ENCODE assay signal across 8 mouse cellular contexts in genomic region chr17:25115664-25116432, GRCm38 (mm10). TPM values are rescaled to one million over a fixed set of nuclear protein-coding genes. Genes with fewer than 3 reads are reported as not detected.
A peak's percentile ranks its signal among the peaks of the same experiment; 100 is the strongest.
DNase-seq lines count a peak whose midpoint lies in the region; ATAC-seq and TF ChIP-seq lines count a peak whose summit lies in the region.

TSS of gene Telo2 (minus strand) at chr17:25115967.

- peaks cover 34% of the 10 kb centered on the region for H3K27me3 ChIP-seq in CH12.LX (replicated peaks)
- peaks cover 8% of the 10 kb centered on the region; the same call in 1 of the 2 replicates for H3K27me3 ChIP-seq in forebrain, embryonic 12.5 days
- no peaks in the 10 kb centered on the region for H3K27me3 ChIP-seq in heart, postnatal 0 days (ENCODE audit: control insufficient read depth, insufficient read depth, low read length)
- H3K27me3 ChIP-seq in liver, embryonic 16.5 days (ENCODE audit: control insufficient read depth, insufficient read depth, low read depth, low read length): no peaks in the 10 kb centered on the region
- 0 out of 2 replicates have a peak, but pooled peaks cover 6% of the 10 kb centered on the region for H3K27me3 ChIP-seq in neural tube, embryonic 13.5 days
- H3K27me3 ChIP-seq in testis, adult 2 months (ENCODE audit: control insufficient read depth, insufficient read depth, low read length): no peaks in the 10 kb centered on the region

- WGBS in forebrain, embryonic 12.5 days: 6% methylated on average over 40 of the region's 40 CpGs
- 7% methylated on average over 40 of the region's 40 CpGs for WGBS in heart, postnatal 0 days
- 3% methylated on average over 40 of the region's 40 CpGs for WGBS in liver, embryonic 16.5 days (ENCODE audit: insufficient replicate concordance)
- 3% methylated on average over 40 of the region's 40 CpGs for WGBS in neural tube, embryonic 13.5 days

- no peaks in the 10 kb centered on the region for H3K79me2 ChIP-seq in CH12.LX (replicated peaks; ENCODE audit: control insufficient read depth, extremely low read depth, insufficient read depth, poor library complexity, severe bottlenecking)

- H3K4me1 ChIP-seq in CH12.LX (ENCODE audit: control insufficient read depth in 1 of 2, insufficient read depth in 2 of 2): peaks cover 2 to 30% of the 10 kb centered on the region in 2 experiments; a peak in 3 of 4 replicates
- peaks cover 14% of the 10 kb centered on the region for H3K4me1 ChIP-seq in forebrain, embryonic 12.5 days
- H3K4me1 ChIP-seq in heart, postnatal 0 days (ENCODE audit: control insufficient read depth, insufficient read depth): peaks cover 19% of the 10 kb centered on the region
- peaks cover 21% of the 10 kb centered on the region for H3K4me1 ChIP-seq in liver, embryonic 16.5 days (ENCODE audit: control insufficient read depth, low read depth, low read length)
- H3K4me1 ChIP-seq in neural tube, embryonic 13.5 days (replicated peaks): peaks cover 17% of the 10 kb centered on the region
- peaks cover 10% of the 10 kb centered on the region for H3K4me1 ChIP-seq in testis, adult 2 months (ENCODE audit: control insufficient read depth, insufficient read depth, low read length)

- dilution Hi-C loops in CH12.LX (cut with MboI; ENCODE audit: extremely low pct_ligation_motif_present, extremely low pct_unique_long_range_greater_than_20kb, low sequenced_read_pairs): no loop called here

- TF ChIP-seq RAD21 in CH12.LX (IDR thresholded peaks at IDR 0.05; ENCODE audit: low read depth, low read length): no peak

- peak; percentile 97 for ATAC-seq in forebrain, embryonic 12.5 days (ENCODE audit: low FRiP score)
- ATAC-seq in heart, postnatal 0 days (ENCODE audit: insufficient read depth, low read depth): peak; percentile 94
- peak; percentile 91 for ATAC-seq in liver, embryonic 16.5 days (ENCODE audit: low read depth)
- ATAC-seq in neural tube, embryonic 13.5 days (ENCODE audit: low read depth): peak; percentile 95

- H3K4me3 ChIP-seq in CH12.LX (replicated peaks in 1 of 3; ENCODE audit: low read depth in 2 of 3, low read length in 2 of 3, poor library complexity in 1 of 3): peak within 1 kb of the TSS; percentile 72 to 79 (median 73)
- H3K4me3 ChIP-seq in forebrain, embryonic 12.5 days (replicated peaks): peak within 1 kb of the TSS; percentile 63
- H3K4me3 ChIP-seq in heart, postnatal 0 days (ENCODE audit: low read depth, low read length): peak within 1 kb of the TSS; percentile 49
- peak within 1 kb of the TSS; percentile 75 for H3K4me3 ChIP-seq in liver, embryonic 16.5 days (ENCODE audit: low read depth, low read length)
- peak within 1 kb of the TSS; percentile 63 for H3K4me3 ChIP-seq in neural tube, embryonic 13.5 days
- peak within 1 kb of the TSS; percentile 89 for H3K4me3 ChIP-seq in testis, adult 2 months (ENCODE audit: control insufficient read depth, low read depth, low read length)

- TF ChIP-seq EP300 in CH12.LX (IDR thresholded peaks at IDR 0.05; ENCODE audit: low read length): no peak
- TF ChIP-seq EP300 in heart, postnatal 0 days (IDR thresholded peaks at IDR 0.05; ENCODE audit: low read depth): no peak

- H3K36me3 ChIP-seq in CH12.LX (replicated peaks in 1 of 2; ENCODE audit: control insufficient read depth in 1 of 2, insufficient read depth in 1 of 2, low read length in 1 of 2): peaks cover 3 to 34% of the 10 kb centered on the region in 2 experiments
- peaks cover 9% of the 10 kb centered on the region for H3K36me3 ChIP-seq in forebrain, embryonic 12.5 days (replicated peaks)
- H3K36me3 ChIP-seq in heart, postnatal 0 days (replicated peaks; ENCODE audit: control insufficient read depth, insufficient read depth, low read length): 0 out of 2 replicates have a peak, but pooled peaks cover 2% of the 10 kb centered on the region
- H3K36me3 ChIP-seq in liver, embryonic 16.5 days (ENCODE audit: control insufficient read depth, insufficient read depth): no peaks in the 10 kb centered on the region
- H3K36me3 ChIP-seq in neural tube, embryonic 13.5 days: peaks cover 15% of the 10 kb centered on the region
- no peaks in the 10 kb centered on the region for H3K36me3 ChIP-seq in testis, adult 2 months (ENCODE audit: control insufficient read depth, insufficient read depth, low read length)

- in situ Hi-C loops in CH12.LX (cut with MboI; ENCODE audit: low pct_ligation_motif_present, low pct_unique_long_range_greater_than_20kb, low sequenced_read_pairs): no loop called here

- H3K9me3 ChIP-seq in CH12.LX (replicated peaks; ENCODE audit: low read length): no peaks in the 10 kb centered on the region
- H3K9me3 ChIP-seq in forebrain, embryonic 12.5 days: no peaks in the 10 kb centered on the region
- no peaks in the 10 kb centered on the region for H3K9me3 ChIP-seq in heart, postnatal 0 days (replicated peaks; ENCODE audit: control insufficient read depth, low read length)
- no peaks in the 10 kb centered on the region for H3K9me3 ChIP-seq in liver, embryonic 16.5 days (replicated peaks; ENCODE audit: control insufficient read depth, low read length)
- H3K9me3 ChIP-seq in neural tube, embryonic 13.5 days: no peaks in the 10 kb centered on the region

- TF ChIP-seq POLR2A in CH12.LX (IDR thresholded peaks at IDR 0.05; ENCODE audit: low read depth, low read length): peak; percentile 84
- TF ChIP-seq POLR2A in testis, adult 2 months (IDR thresholded peaks at IDR 0.05; ENCODE audit: control insufficient read depth, low read depth, low read length): peak; percentile 98

- peak; percentile 91 for DNase-seq in CH12.LX (ENCODE audit: extremely low read depth)
- DNase-seq in c-Kit-positive CD71-positive TER-119-negative erythroid progenitor cells, embryonic 14.5 days (ENCODE audit: low read depth): peak; percentile 90
- DNase-seq in heart, postnatal 0 days (ENCODE audit: low spot score): peak; percentile 81
- DNase-seq in kidney, postnatal 4 days: peak; percentile 97

- peak within 1 kb of the TSS; percentile 35; the same call in 1 of the 2 replicates for H3K27ac ChIP-seq in CH12.LX (ENCODE audit: insufficient read depth, low read depth)
- H3K27ac ChIP-seq in forebrain, embryonic 12.5 days: peak within 1 kb of the TSS; percentile 90
- peak within 1 kb of the TSS; percentile 88 for H3K27ac ChIP-seq in heart, postnatal 0 days (ENCODE audit: low read depth)
- H3K27ac ChIP-seq in liver, embryonic 16.5 days (ENCODE audit: low read length): peak within 1 kb of the TSS; percentile 81
- peak within 1 kb of the TSS; percentile 86 for H3K27ac ChIP-seq in neural tube, embryonic 13.5 days (replicated peaks)
- H3K27ac ChIP-seq in testis, adult 2 months (ENCODE audit: control insufficient read depth, insufficient read depth, low read depth, low read length): peak within 1 kb of the TSS; percentile 89

- H3K4me2 ChIP-seq in CH12.LX (ENCODE audit: insufficient read depth, low read depth, poor library complexity, severe bottlenecking): peak within 1 kb of the TSS; percentile 53
- H3K4me2 ChIP-seq in forebrain, embryonic 12.5 days: peak within 1 kb of the TSS; percentile 97
- peak within 1 kb of the TSS; percentile 77 for H3K4me2 ChIP-seq in heart, postnatal 0 days (ENCODE audit: low read depth, low read length)
- peak within 1 kb of the TSS; percentile 100 for H3K4me2 ChIP-seq in liver, embryonic 16.5 days (ENCODE audit: low read depth, low read length)
- H3K4me2 ChIP-seq in neural tube, embryonic 13.5 days: peak within 1 kb of the TSS; percentile 93

- TF ChIP-seq CTCF in CH12.LX (conservative IDR thresholded peaks at IDR 0.05 in 1 of 2, IDR thresholded peaks at IDR 0.05 in 1 of 2; ENCODE audit: low read depth in 2 of 2, low read length in 2 of 2): no peak
- no peak for TF ChIP-seq CTCF in heart, postnatal 0 days (IDR thresholded peaks at IDR 0.05; ENCODE audit: low read depth)
- no peak for TF ChIP-seq CTCF in testis, adult 2 months (IDR thresholded peaks at IDR 0.05; ENCODE audit: control insufficient read depth, insufficient read depth, insufficient replicate concordance, low read depth, low read length)

- peak within 1 kb of the TSS; percentile 67 for H3K9ac ChIP-seq in CH12.LX (ENCODE audit: insufficient read depth, low read depth)
- peak within 1 kb of the TSS; percentile 81 for H3K9ac ChIP-seq in forebrain, embryonic 12.5 days
- peak within 1 kb of the TSS; percentile 56 for H3K9ac ChIP-seq in heart, postnatal 0 days (replicated peaks; ENCODE audit: low read depth, low read length)
- peak within 1 kb of the TSS; percentile 71 for H3K9ac ChIP-seq in liver, embryonic 16.5 days (ENCODE audit: low read depth, low read length)
- H3K9ac ChIP-seq in neural tube, embryonic 13.5 days: peak within 1 kb of the TSS; percentile 80

TF ChIP-seq in CH12.LX, 34 proteins besides CTCF, POLR2A, EP300 and RAD21 (continues in another document):
- no peak for TF ChIP-seq UBTF (IDR thresholded peaks at IDR 0.05; ENCODE audit: low read depth, low read length)
- TF ChIP-seq SIN3A (IDR thresholded peaks at IDR 0.05; ENCODE audit: low read length): peak; percentile 85
- peak; percentile 84 for TF ChIP-seq TCF12 (IDR thresholded peaks at IDR 0.05; ENCODE audit: low read depth, low read length)
- no peak; the same call in 1 of the 2 replicates for TF ChIP-seq MAFK (IDR thresholded peaks at IDR 0.05; ENCODE audit: insufficient replicate concordance, low read length)
- TF ChIP-seq ZC3H11A (IDR thresholded peaks at IDR 0.05; ENCODE audit: low read depth, low read length): peak; percentile 98
- TF ChIP-seq HCFC1 (IDR thresholded peaks at IDR 0.05; ENCODE audit: low read depth, low read length): peak; percentile 84
- TF ChIP-seq E2F4 (IDR thresholded peaks at IDR 0.05; ENCODE audit: insufficient replicate concordance, low read depth, low read length): peak; percentile 76; the same call in 1 of the 2 replicates
- TF ChIP-seq USF2 (conservative IDR thresholded peaks at IDR 0.05; ENCODE audit: low read depth, low read length): no peak
- TF ChIP-seq MXI1 (IDR thresholded peaks at IDR 0.05; ENCODE audit: low read depth, low read length): peak; percentile 98
- TF ChIP-seq ETS1 (conservative IDR thresholded peaks at IDR 0.05; ENCODE audit: low read depth, low read length): peak; percentile 28; the same call in 1 of the 2 replicates
- TF ChIP-seq ZNF384 (IDR thresholded peaks at IDR 0.05; ENCODE audit: low read depth, low read length): no peak
- TF ChIP-seq MEF2A (IDR thresholded peaks at IDR 0.05; ENCODE audit: borderline replicate concordance, low read depth, low read length): peak; percentile 74

RNA-seq across cellular contexts. Expression of gene Telo2, which starts in this region (rescaled TPM):
- total RNA-seq in CH12.LX (2012; rRNA removed) (28.4 and 42.5 TPM in 2 replicates), CH12.LX (2014; rRNA removed) (25.5 and 27.9 TPM in 2 replicates)
- polyA plus RNA-seq in CH12.LX (2012; ENCODE audit: insufficient read length, low read depth): 34.9 and 38.8 TPM in 2 replicates
- 42.4 and 47.5 TPM in 2 replicates for polyA plus RNA-seq in forebrain, embryonic 12.5 days (2016; fragmentation: Nextera tagmentation; extraction: Ambion mirVana)
- 27.9 and 31.4 TPM in 2 replicates for total RNA-seq in heart, postnatal 0 days (2014; rRNA removed; ENCODE audit: low replicate concordance)
- polyA plus RNA-seq in heart, postnatal 0 days (2015; fragmentation: Nextera tagmentation; extraction: Ambion mirVana): 13.2 and 15.3 TPM in 2 replicates
- 12.2 TPM in 2 replicates for polyA plus RNA-seq in liver, embryonic 16.5 days (2015; fragmentation: Nextera tagmentation; extraction: Ambion mirVana)
- 45.7 and 46.7 TPM in 2 replicates for polyA plus RNA-seq in neural tube, embryonic 13.5 days (2015; fragmentation: Nextera tagmentation; extraction: Ambion mirVana)
- 5.4 and 7.0 TPM in 2 replicates for polyA plus RNA-seq in testis, adult 2 months (2012; rRNA removed)

Comparison
In these comparisons a context has a peak if more than half of its experiments do, and no peak if none do; other contexts are left out.
1. Peak in every context shown above with its lines: DNase-seq, ATAC-seq, H3K4me3 ChIP-seq and H3K27ac ChIP-seq.
2. H3K27ac ChIP-seq: peak in every context shown above with its lines; median percentile 90 in forebrain, embryonic 12.5 days; 89 in testis, adult 2 months; 88 in heart, postnatal 0 days; 86 in neural tube, embryonic 13.5 days; 81 in liver, embryonic 16.5 days; 35 in CH12.LX.